Mouse (Mus musculus) spleen, adult 2 months (tissue): ENCODE measurements around the gene Nod1. TPM values are rescaled to one million over a fixed set of nuclear protein-coding genes. Genes with fewer than 3 reads are reported as not detected.

Experiments used
- DNase-seq, 2 experiments: peaks; one replicate each; pipeline versions ENCODE4 v3.0.0 to v3.0.0-alpha.2; 2012 to 2021; ENCODE audit warnings: low spot score in 2 of 2, low read depth in 1 of 2
- H3K27ac ChIP-seq: fragments of 200-500 bp; 2 replicates; pipeline ENCODE4 v1.5.1; 2012; ENCODE audit warnings: low read length, inconsistent platforms; ENCODE audit not compliant: insufficient read depth
- H3K27me3 ChIP-seq: fragments of 200-500 bp; 2 replicates; pipeline ENCODE4 v1.6.1; 2012; ENCODE audit warnings: mild to moderate bottlenecking, moderate library complexity, low read length, inconsistent platforms; ENCODE audit not compliant: control insufficient read depth, insufficient read depth
- H3K36me3 ChIP-seq: fragments of 200-500 bp; 2 replicates; pipeline ENCODE4 v1.6.1; 2012; ENCODE audit warnings: mild to moderate bottlenecking, low read length, inconsistent platforms; ENCODE audit not compliant: control insufficient read depth, insufficient read depth
- H3K4me1 ChIP-seq: fragments of 200-500 bp; 2 replicates; pipeline ENCODE4 v1.6.1; 2011; ENCODE audit warnings: inconsistent platforms; ENCODE audit not compliant: control insufficient read depth, insufficient read depth, insufficient read length
- H3K4me3 ChIP-seq: fragments of 200-500 bp; 2 replicates; pipeline ENCODE4 v1.5.1; 2011; ENCODE audit warnings: mild to moderate bottlenecking, inconsistent platforms; ENCODE audit not compliant: insufficient read depth, insufficient read length; ENCODE audit errors: extremely low read depth
- CTCF ChIP-seq: fragments of 200-500 bp; IDR thresholded peaks from 2 replicates; pipeline ENCODE4 v1.5.1; 2011; ENCODE audit warnings: mild to moderate bottlenecking, inconsistent platforms; ENCODE audit not compliant: insufficient read depth, insufficient read length, insufficient replicate concordance; ENCODE audit errors: extremely low read depth
- POLR2A ChIP-seq: fragments of 200-500 bp; IDR thresholded peaks from 2 replicates; pipeline ENCODE4 v1.6.1; 2011; ENCODE audit warnings: low read depth, low read length, inconsistent platforms
- WGBS: fragments of 180-500 bp; shearing (Covaris S2); methylation state at CpG from one replicate; pipeline ENCODE4 v1.1.7; 2018; 5-methylcytosine and 5-hydroxymethylcytosine counted together
- polyA plus RNA-seq: library from polyadenylated mRNA; depleted of rRNA; stranded (reverse); fragments of >200 nt; gene quantifications from 2 replicates; pipeline ENCODE4 v1.2.3, GENCODE M21; 2012

Gene Nod1
- polyA plus RNA-seq, 1 experiment: 41.7 TPM

DNA sequence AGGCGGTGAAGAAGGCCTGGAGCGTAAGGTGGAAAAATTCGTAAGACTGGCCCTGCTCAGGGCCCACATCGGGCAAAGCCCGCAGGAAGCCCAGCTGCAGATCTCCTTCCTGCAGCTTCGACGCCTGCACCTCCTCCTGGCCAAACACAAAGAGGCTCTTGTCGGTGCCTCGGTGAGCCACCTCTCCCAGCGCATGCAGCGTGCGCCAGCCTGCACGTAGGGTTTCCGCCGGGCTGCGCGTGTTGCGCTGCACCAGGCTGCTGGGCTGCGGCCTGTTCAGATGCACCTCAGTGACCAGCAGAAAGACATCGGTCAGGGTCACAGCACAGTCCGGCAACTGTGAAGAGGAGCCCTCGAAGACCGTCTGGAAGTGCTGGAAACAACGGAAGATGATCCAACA, 28.7 kb downstream of the Nod1 start:
- H3K36me3 ChIP-seq: peaks cover 24% of the 10 kb centered on the region
- peaks cover 16% of the 10 kb centered on the region; the same call in 1 of the 2 replicates for H3K4me1 ChIP-seq
- no peaks in the 10 kb centered on the region for H3K27me3 ChIP-seq
- H3K4me3 ChIP-seq: no peak overlapping the region
- no peak for DNase-seq
- 87% methylated on average over 24 of the region's 24 CpGs for WGBS
- no peak overlapping the region for H3K27ac ChIP-seq
- no peak for TF ChIP-seq CTCF
- TF ChIP-seq POLR2A: no peak

DNA sequence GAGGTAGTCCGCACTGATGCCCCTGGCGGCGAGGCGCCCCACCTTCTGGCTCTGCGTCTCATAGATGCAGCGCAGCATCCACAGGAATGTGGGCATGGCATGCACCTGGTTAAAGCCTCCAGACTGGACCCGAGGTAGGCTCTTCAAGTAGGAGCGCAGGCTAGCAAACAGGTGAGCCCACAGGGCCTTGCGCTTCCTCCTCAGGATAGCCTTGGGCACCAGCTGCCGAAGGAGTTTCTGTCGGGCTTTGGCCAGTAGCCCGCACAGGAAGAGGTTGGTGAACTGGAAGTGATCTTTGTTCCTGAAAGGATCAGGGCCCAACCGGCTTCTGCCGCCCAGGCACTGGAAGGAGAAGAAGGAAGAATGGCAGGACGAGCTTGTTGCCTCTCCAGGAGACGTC, 29.1 kb downstream of the Nod1 start:
- Histone ChIP-seq H3K4me3 (no peak overlapping the region), H3K27ac (no peak overlapping the region), H3K36me3 (peaks cover 24% of the 10 kb centered on the region), H3K4me1 (peaks cover 15% of the 10 kb centered on the region; the same call in 1 of the 2 replicates), H3K27me3 (no peaks in the 10 kb centered on the region)
- TF ChIP-seq CTCF (no peak), POLR2A (no peak)
- DNase-seq: no peak
- 89% methylated on average over 16 of the region's 16 CpGs for WGBS

DNA sequence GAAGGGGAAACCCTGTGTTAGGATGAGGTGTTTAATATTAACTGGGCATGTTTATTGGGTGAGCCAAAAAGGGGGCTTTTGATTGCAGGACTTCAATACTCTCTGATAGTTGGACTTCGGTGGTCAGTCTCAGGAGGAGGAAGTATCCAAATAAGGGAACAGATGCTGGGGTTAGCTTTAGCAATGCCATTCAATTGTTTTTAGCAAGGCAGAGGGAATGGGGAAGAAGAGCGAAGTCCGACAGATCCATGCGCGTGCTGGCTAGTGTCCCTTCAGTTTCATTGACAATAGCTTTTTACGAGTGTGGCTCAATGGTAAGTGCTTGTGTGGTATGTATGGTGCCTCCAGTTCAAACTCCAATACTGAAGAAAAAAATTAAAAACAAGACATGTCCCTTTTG, 31.3 kb downstream of the Nod1 start:
- Histone ChIP-seq H3K4me1 (peaks cover 22% of the 10 kb centered on the region; the same call in 1 of the 2 replicates), H3K27me3 (no peaks in the 10 kb centered on the region), H3K36me3 (peaks cover 20% of the 10 kb centered on the region), H3K27ac (no peak overlapping the region), H3K4me3 (no peak overlapping the region)
- no peak for DNase-seq
- no peak for TF ChIP-seq CTCF
- no peak for TF ChIP-seq POLR2A
- 82% methylated on average over 6 of the region's 6 CpGs for WGBS

DNA sequence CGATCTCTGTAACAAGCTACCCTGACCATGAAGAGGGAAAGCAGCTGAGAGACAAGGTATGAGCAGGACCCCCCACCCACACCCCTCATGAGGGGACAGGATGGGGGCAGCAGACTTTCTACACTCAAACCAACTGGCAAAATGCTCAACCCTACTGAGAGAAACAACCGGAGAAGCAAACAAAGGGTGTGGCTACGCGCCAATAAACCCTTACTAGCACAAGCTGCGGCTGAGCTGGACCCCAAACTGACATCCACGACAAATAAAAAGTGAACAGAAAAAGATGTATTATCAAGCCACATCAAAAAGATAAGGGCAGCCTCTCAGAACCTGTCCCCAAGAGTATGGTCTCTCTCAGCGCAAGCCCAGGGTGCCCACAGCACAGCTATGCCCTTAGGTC, 32.3 kb downstream of the Nod1 start:
- TF ChIP-seq CTCF (no peak), POLR2A (no peak)
- H3K36me3 ChIP-seq: peaks cover 23% of the 10 kb centered on the region
- no peaks in the 10 kb centered on the region for H3K27me3 ChIP-seq
- 41% methylated on average over 7 of the region's 7 CpGs for WGBS
- peaks cover 25% of the 10 kb centered on the region; the same call in 1 of the 2 replicates for H3K4me1 ChIP-seq
- peak overlapping the region; percentile 44 for H3K27ac ChIP-seq
- DNase-seq: no peak
- no peak overlapping the region for H3K4me3 ChIP-seq

DNA sequence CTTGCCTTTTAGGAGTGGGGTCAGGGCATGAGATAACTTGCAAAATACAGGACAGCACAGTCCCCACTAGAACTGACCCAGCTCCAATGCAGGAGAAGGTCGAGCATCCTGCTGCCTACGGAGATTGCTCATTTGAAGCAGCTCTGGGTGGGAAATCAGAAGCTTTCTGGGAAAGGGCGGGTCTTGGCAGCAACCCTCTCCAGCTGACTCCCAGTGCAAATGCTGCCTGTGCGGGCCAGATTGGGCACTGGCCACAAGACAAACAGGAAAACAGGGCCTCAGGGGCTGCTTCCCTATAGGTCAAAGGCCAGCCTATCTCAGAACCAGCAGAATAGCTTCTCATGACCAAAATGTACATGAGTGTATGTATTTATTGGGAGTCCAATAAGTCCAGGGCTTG, 32.8 kb downstream of the Nod1 start:
- peaks cover 22% of the 10 kb centered on the region for H3K36me3 ChIP-seq
- H3K4me3 ChIP-seq: no peak overlapping the region
- TF ChIP-seq POLR2A: no peak
- no peak for TF ChIP-seq CTCF
- no peaks in the 10 kb centered on the region for H3K27me3 ChIP-seq
- no peak for DNase-seq
- 52% methylated on average over 4 of the region's 4 CpGs for WGBS
- peaks cover 25% of the 10 kb centered on the region; the same call in 1 of the 2 replicates for H3K4me1 ChIP-seq
- peak overlapping the region; percentile 44; the same call in 1 of the 2 replicates for H3K27ac ChIP-seq

DNA sequence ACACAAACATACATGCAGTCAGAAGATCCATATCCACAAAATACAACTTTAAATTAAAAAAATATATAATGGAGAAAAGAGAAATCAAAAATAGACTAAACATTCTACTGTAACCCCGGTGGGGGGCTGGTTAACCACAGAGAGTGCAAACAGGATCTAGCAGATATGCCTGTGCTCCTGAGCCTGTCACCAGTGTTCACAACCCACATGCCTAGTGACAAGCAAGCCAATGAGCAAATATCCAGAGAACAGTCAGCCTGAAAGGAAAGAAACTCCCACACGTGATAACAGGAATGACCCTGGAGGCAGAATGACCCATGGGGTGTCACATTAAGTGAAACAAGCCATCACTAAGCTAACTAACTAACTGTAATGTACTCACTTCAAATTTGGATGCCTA, 35.9 kb downstream of the Nod1 start:
- peaks cover 25% of the 10 kb centered on the region; the same call in 1 of the 2 replicates for H3K4me1 ChIP-seq
- TF ChIP-seq CTCF: no peak
- no peak for TF ChIP-seq POLR2A
- WGBS: 13% methylated on average over 2 of the region's 2 CpGs

DNA sequence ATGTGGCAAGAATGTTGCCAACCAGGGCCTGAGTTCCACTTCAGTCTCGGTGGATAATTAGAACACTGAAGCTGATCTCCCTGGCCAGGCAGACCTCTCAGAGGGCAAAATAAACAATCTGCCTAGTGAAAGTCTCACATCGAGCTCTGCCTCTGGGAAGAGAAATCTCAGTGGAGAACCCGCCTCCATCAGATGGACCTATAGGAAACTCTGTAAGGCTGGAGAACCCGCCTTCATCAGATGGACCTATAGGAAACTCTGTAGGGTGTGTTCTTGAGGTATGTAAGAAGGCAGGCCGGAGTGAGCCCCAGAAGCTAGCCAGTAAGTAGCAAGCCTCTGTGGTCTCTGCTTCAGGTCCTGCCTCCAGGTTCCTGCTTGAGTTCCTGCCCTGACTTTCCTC, 37.5 kb downstream of the Nod1 start:
- DNase-seq: no peak
- no peak overlapping the region for H3K27ac ChIP-seq
- H3K27me3 ChIP-seq: no peaks in the 10 kb centered on the region
- peaks cover 7% of the 10 kb centered on the region; the same call in 1 of the 2 replicates for H3K36me3 ChIP-seq
- WGBS: 87% methylated on average over 5 of the region's 5 CpGs
- peaks cover 18% of the 10 kb centered on the region; the same call in 1 of the 2 replicates for H3K4me1 ChIP-seq
- TF ChIP-seq CTCF (no peak), POLR2A (no peak)
- no peak overlapping the region for H3K4me3 ChIP-seq

More for the DNA sequence above, 35.9 kb downstream of the Nod1 start:
- no peaks in the 10 kb centered on the region for H3K27me3 ChIP-seq
- H3K4me3 ChIP-seq: no peak overlapping the region
- peak overlapping the region; percentile 58; the same call in 1 of the 2 replicates for H3K27ac ChIP-seq
- DNase-seq: no peak
- H3K36me3 ChIP-seq: peaks cover 7% of the 10 kb centered on the region; the same call in 1 of the 2 replicates
